Mouse (Mus musculus) skeletal muscle tissue, adult 2 months (tissue): ENCODE measurements around the gene Trim63.
"Not testable (repeated sequence)": the region's sequence is repeated elsewhere in the genome, so short reads cannot be mapped to it uniquely, and the experiment has no call there.

ENCODE experiments used
- DNase-seq: peaks from one replicate; pipeline ENCODE4 v3.0.0-alpha.2; 2012; ENCODE audit warnings: low read depth, low spot score

Trim63 gene

DNA sequence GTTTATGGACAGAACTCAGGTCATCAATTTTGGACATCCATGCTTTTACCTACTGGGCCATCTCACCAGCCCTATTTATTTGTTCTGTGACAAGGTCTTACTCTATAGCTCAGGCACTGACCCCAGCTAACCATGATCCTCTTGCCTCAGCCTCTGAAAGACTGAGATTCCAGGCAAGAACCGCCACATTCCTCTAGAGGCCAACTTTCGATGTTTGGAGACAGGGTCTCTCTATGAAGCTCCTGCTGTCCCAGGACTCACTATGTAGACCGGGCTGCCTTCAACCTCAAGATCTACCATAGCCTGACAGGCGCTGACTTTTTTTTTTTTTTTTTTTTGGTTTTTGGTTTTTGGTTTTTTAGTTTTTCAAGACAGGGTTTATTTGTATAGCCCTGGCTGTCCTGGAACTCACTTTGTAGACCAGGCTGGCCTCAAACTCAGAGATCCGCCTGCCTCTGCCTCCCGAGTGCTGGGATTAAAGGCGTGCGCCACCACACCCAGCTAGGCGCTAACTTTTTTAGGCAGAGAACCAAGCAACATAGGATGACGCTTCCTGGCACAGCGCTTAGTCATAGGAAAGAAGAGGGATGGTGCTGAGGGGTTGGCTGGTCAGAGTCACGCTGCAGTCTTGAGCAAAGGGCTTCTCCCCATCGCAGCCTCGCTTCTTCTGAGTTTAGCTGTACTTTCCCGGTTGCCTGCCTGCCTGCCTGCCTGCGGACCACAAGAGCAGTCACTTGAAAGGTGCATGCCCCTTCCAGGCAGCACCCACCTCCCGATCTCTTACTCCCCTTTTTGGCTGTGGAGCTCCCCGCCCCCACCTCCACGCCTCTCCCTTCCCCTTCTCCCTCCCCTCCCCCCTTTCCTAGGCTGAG, 16.1 kb upstream of the Trim63 start:
- DNase-seq, result no peak

DNA sequence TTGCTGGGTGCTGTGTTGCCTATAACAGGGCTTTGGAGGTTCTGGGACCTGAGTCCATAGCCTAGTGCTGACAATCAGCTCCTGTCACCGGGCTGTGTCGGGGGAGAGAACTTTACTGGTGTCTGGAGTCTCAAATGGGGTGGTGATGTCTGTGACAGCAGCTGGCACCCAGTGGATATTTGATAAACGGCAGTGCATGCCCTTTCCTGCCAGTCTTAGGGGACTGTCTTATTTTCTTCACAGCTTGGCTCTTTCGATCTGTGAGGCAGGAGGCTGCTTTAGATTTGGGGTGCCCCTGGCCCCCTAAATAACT, 15.5 kb upstream of the Trim63 start:
- DNase-seq, result no peak

DNA sequence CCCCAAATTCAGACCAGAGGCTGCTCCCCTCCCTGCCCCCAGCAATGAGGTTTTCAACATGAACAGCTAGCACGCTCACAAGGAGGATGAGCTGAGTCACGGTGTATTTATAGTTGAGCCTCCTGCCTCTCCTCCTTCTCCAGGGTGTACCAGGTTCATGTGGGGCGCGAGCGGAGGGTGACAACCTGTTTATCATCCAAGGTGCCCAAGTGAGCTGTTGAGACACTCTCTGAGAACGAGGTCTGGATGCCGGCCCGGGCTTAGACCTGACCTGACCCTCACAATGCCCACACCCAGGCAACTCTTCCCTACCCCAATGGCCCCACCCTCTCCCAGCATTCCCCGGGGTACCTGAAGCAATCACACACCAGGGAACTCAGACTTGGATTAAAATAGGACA, 14.6 kb upstream of the Trim63 start:
- peak; percentile 96 for DNase-seq

DNA sequence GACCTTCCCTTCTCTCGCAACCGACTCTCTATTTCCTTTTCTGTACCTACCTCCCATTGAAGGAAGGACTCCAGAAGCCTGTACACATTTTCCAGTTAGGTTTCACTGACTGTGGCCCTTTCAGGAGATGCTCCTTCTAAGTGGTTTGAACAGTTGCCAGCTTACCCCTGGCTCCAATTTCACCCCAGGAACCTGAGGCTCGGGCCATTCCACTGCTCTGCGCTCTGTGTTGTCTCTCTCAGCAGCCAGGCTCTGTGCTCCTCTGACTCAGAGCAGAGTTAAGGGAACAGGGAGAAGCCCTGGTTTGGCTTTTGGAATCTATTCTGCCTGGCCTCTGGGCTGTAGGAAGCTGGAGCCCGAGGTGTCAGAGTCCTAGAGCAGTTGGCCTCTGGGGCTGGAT, 12.8 kb upstream of the Trim63 start:
- DNase-seq, result peak; percentile 73

DNA sequence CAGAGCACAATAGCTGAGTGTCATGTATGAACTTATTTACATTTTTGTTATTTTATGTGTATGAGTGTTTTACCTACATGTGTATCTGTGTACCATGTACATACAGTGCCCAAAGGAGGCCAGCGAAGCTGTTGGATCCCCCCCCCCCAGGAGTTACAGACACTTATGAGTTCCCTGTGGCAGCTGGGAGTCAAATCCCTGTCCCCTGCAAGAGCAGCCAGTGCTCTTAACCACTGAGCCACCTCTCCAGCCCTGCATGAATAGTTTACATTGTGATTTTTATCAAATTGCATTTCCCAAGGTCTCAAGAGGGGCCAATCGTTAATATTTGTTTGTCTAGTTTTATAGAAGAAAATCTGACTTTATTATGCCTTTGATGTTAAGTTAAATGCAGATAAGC, 8.0 kb upstream of the Trim63 start:
- no peak for DNase-seq

DNA sequence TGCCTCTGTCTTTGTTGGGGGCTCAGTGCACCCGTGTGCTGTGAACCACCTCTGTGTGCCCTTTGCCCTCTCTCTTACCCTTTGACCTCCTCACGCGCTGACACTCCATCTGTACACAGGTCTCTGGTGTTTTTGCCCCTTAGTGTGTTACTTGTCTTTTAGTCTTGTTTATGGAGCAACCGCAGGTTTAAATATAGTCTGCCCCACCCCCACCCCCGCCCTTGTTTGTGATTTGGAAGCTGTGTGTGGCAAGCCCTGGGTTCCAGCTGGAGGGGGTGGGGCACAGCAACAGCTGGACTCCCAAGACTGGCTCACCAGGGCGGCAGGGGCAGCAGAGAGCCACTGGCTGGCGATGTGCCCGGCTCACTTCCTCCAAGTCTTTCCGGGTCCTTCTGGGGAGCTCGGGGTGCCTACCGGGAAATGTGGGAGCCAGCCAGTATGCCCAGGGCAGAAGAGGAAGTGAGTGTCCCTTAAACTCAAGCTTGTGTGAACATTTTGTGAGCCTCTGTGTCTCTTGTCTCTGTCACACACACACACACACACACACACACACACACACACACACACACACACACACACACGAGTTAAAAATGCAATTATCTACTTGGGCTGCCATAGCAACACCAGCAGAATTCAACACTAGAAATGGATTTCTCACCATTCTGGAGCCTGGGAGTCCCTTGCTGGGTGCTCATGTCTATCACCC, 7.4 kb upstream of the Trim63 start:
- DNase-seq, result peak; percentile 92

DNA sequence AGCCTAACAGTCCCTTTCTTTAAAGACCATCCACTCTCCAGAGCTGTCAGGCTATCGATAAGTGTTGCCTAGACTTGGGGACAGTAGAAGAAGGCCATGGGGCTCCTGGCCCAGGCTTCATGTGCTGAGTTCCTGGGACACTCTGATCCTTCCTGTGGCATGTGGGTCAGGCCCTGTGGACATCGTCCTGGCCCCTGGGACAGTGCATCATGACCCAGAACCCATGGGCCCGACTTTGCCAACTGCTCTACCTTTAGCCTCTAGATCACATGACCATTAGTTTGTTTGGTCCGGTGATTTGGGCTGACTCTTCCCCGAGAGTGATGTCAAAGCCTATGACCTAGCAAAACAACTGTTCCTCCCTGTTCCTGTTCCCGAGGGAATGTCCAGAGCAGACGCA, 4.8 kb upstream of the Trim63 start:
- no peak for DNase-seq

DNA sequence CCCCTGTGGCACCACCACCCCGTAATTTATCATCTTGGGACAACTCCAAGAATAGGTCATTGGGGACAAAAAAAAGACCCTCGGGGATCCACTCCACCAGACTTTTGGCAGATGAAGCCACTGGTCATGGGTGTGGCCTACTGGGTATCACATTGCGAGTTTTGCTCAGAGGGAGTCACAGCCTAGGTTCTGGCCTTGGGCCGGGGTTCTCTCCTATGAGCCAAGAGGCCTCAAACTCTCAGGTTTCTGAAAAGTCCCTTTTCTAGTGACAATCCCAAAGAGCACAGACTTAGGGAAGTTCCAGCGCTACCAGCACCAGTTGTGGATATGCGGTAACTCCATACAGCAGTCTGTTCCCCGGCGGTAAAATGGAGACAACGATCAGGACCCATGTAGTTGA, 4.3 kb upstream of the Trim63 start:
- DNase-seq, result no peak

DNA sequence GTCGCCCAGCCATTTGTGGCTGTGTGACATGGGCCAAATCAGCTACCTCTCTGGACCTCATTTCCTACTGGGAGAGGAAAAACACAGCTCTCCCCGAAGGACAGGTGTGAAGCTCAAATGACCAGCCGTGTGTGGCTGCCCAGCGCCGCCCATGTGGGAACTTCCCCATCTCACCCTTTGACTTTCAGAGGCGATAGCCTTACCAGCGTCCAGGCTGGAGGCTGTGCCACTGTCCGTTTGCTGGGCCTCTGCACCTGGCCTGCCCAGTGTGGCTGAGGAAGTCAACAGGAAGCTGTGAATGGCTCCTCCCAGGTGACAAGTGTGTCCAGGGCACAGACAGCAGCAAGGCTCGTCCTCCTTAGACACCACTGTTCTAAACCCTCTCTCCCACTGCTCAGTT, 3.1 kb upstream of the Trim63 start:
- peak; percentile 82 for DNase-seq

DNA sequence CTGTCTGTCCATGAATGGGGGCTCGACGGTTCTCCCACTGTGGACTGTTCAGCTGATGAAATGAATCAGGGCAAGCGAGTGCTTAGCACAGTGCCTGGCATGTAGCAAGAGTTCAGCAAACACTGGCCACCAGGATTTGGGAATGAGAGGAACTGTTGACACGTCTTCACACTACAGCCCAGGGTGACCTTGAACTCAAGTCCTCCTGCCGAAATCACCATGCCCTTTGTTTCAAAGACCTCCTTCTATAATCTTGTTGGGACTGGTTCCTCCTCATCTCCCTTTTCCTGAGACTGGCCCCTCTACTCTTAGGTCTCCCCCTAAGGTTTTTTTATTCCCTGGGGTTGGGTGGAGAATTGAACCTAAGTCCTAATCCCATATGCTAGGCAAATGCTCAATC, 2.6 kb upstream of the Trim63 start:
- DNase-seq, result no peak

DNA sequence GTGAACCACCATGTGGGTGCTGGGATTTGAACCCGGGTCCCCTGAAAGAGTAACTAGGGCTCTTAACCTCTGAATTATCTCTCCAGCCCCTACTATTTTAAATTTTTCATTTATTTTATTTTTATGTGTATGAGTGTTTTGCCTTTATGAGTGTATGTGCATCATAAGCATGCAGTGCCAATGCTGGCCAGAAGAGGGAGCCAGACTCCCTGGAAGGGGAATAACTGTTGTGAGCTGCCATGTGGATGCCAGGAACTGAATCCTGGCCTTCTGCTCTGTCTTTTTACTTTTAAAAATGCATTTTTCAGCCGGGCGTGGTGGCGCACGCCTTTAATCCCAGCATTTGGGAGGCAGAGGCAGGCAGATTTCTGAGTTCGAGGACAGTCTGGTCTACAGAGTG, 2.0 kb upstream of the Trim63 start:
- no peak for DNase-seq

DNA sequence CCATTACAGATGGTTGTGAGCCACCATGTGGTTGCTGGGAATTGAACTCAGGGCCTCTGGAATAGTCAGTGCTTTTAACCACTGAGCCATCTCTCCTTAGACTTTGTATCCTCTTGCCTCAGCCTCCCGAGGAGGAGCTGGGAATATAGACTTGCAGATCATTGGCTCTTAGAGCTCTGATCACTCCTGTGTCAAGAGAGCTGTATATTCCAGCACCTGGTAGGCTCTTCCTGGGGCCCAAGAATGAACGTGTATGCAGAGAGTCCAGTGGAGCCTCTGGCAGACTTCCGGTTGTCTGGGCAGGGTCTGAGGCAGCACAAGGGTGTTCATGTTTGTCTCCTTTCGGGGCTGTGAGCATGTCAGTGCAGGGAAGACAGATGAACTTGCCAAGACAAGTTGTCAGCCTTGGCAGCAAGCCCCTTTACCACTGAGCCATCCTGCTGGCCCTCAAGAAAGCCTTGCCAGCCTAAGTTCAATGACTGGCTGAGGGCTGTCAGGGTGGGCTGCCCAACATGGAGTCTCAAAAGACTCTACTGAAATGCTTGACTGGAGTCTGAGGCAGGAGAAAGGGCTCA, 752 bp upstream of the Trim63 start:
- no peak for DNase-seq

DNA sequence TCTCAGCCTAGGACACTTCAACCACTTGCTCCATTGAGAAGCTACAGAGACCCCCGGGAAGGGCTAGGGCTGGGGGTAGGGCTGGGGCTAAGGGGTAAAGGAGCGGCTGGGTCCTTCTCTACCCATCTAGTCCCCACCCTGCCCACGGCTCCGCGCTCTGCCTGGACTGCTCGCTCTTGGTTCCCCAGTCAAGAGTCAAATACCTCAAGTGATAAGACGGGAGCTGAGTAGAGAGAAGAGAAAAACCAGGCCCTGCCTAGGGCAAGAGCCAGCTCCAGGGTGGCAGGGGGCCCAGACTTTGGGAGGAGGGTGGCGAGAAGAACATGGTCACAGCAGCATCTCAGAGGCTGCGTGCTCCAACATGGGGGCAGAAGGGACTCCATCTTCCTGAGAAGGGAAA, 550 bp downstream of the Trim63 start:
- no peak for DNase-seq

DNA sequence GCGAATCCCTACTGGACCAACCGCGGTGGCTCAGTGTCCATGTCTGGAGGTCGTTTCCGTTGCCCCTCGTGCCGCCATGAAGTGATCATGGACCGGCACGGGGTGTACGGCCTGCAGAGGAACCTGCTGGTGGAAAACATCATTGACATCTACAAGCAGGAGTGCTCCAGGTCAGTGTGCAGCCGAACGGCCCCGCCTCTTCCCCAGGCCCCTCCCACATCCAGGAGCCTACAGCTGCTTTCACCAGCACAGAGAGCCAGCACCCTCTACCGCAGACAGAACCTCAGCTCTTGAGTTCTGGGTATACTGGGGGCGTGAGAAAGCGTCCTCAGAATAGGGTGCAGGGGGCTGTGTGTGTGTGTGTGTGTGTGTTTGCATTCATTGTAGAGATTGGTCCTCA, 1.5 kb downstream of the Trim63 start:
- peak; percentile 71 for DNase-seq

DNA sequence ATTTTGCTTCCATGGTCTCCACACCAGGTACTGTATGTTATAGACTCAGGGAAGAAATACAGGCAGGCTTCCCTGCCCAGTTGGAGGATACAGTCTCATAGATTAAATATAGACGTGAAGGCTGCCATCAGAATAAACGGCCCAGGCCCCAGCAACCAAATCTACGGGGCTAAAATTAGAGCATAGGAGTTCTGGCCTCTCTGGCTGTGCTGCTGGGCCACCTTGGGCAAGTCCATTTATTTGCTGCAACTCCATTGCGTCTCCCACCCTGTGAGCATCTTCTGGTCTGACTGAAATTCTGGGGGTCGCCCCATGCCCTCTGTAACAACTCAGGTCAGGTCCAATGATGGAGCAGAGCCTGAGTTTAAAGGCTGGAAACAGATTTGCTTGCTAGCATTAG, 4.2 kb downstream of the Trim63 start:
- DNase-seq, result no peak

DNA sequence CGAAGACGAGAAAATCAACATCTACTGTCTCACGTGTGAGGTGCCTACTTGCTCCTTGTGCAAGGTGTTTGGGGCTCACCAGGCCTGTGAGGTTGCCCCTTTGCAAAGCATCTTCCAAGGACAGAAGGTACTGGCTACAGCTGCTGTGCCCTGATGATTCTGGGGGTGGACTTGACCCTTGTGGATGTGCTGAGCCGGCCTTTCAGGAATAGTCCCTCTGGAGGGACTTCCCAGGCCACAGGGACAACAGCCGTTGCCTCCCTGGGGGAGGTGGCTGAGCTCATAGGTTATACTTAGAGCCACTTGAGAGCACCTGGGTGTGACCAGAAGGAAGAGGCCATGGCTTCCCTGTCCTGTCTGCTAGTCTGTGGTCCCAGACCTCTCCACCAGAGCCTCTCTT, 4.8 kb downstream of the Trim63 start:
- DNase-seq, result peak; percentile 83

DNA sequence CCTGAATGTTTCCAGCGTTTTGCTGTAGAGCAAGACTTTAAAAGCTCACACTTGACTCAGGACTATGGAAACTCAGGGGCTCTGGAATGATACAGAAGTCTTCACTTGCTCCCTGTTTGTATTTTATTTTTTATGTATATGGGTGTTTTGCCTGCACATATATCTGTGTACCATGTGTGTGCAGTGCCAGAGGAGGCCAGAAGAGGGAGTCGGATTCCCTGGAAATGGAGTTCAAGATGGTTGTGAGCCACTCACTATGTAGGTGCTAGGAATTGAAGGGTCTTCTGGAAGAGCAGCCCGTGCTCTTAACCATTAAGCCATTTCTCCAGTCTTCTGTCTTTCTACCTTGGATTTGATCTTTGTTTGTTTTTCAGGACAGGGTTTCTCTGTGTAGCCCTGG, 6.6 kb downstream of the Trim63 start:
- no peak for DNase-seq

DNA sequence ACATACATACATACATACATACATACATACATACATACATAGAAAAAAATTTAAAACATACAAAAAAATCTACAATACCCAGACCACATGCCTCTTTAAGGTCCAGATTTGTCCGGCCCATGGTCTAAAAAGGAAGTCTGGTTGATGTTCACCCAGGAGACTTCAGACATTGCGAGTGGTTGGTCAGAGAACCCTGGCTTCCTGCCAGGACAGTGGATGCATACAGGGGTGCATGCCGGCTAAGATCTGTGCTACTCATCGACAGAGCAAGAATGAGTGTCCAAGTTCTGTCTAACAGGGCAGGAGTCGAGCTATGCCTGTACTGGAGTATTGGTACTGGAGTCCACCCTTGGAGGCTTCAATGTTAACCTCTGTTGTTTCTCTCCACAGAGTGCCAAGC, 9.7 kb downstream of the Trim63 start:
- DNase-seq, result no peak

DNA sequence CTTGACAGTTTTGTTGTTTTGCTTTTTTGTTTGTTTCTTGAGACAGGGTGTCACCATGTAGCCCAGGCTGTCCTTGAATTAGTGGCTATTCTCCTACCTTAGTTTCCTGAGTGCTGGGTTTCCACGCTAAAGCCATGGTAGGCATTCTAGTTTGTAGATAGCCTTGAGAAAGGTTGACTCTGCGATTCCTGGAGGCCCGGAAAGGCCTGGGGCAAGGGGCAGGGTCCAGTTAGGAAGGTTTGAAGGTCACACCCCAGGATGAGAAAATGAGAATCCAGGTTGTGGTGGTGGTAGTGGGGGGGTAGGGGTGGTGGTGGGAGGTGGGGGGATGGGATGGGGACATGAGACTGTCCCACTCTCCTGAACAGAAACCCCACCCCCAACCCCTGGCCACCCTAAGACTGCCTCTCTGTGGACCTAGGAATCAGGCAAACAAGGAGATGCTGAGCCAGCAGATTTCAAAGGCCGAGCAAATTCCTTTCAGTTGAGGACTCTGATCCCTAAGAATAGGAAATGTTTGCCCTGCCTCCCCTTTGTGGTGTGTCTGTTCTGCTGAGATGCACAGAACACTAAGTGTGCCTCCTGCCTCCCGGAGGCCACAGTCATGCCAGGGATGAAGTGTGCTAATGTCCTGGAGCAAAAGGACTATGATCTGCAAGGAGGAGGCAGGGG, 12.1 kb downstream of the Trim63 start:
- DNase-seq, result no peak

DNA sequence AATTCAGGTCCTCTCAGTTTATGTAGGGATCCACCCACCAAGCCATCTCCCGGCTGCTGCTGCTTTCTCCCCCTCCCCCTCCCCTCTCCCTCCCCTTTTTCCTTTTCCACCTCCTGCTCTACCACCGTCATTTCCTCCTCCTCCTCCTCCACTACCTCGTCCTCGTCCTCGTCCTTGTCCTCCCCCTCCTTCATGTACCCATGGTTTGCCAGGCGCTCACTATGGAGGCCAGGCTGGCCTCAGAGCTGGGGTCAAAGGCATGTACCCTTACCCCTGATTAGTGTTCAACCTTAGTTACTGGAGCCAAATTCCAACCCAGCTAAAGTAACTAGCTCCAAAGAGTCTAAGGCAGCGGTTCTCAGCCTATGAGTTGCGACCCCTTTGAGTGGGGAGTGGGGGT, 13.2 kb downstream of the Trim63 start:
- DNase-seq, result no peak

DNA sequence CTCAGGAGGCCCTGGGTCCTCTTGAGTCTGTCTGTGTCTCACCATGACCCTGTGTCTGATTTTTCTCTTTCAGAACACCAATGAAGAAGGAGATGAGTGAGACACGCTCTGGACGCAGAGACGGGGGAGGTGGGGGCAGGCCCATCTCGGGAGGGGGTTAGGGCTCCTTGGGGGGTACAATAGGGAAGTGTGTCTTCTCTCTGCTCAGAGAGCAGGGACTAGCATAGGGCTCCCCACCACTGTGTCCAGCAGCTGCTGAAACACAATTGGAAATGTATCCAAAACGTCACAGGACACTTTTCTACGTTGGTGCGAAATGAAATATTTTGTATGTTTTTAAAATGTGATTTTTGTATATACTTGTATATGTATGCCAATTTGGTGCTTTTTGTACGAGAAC, 13.9 kb downstream of the Trim63 start:
- DNase-seq, result no peak

DNA sequence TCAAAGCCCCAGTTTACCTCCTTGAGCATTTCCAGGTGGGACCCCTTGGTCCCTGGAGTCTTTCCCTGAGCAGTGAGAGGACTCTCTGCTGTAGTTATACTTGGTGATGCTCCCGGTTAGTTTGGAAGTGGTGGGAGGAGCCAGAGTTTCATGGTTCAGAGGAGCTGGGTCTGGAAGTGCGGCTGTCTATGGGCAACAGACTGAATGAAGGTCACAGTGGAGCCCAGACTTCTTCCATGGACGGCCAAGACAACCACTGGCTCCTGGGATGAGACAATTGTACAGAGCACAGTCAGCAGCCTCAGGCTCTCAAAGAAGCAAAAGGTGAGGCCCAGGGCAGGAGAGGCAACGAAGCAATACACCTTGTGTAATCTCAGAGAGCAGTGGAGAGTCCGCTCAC, 15.4 kb downstream of the Trim63 start:
- DNase-seq, result no peak

DNA sequence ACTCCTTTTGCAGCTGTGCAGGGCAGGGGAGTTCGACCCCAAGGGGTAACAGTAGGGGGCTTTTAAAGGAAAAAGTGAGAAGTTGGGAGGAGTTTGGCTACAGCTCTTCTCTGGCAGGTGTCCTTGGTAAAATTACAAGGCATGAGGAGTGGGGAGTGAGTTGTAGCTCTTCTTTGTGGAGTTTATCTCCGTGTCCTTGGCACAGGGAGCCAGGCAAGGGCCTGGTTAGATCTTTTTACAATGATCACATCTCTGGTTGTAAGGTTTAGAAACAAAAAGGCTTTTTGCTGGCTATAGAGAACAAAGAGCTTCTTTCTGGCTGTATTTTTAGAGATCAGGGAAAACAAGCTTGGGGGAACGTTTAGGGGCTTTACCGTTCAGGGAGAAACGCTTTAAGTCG, 26.3 kb downstream of the Trim63 start:
- not testable (repeated sequence) for DNase-seq
